Mouse (Mus musculus): ENCODE measurements around the gene Brf1. TPM values are rescaled to one million over a fixed set of nuclear protein-coding genes. Genes with fewer than 3 reads are reported as not detected.
A peak's percentile ranks its signal among the peaks of the same experiment; 100 is the strongest.

The Brf1 gene
- polyA plus RNA-seq, 1 experiment from 2014 or later: 62.5 TPM

DNA sequence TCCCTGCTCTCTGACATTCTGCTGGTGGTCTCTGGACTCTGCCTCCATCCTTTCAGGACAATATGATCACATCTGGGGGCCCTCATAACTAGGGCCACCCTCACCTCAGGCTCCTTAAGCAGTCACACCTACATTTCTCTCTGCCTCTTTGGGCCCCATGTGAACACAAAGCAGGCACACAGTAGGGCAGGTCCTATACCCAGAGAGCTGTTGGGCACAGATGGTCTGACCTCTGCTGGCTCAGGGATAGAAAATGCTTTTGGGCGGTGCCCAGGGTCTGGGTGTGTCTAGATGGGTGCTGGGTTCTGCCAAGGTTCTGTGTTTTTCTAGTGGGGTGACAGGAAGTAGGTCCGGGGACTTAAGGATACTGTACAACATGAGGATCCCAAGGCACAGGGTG, 56.8 kb downstream of the Brf1 start:
- Histone ChIP-seq H3K9ac (no peak overlapping the region), H3K4me3 (no peak overlapping the region), H3K27me3 (no peaks in the 10 kb centered on the region), H3K9me3 (replicated peaks) (no peaks in the 10 kb centered on the region), H3K4me2 (no peak overlapping the region), H3K4me1 (peaks cover 15% of the 10 kb centered on the region), H3K27ac (no peak overlapping the region), H3K36me3 (ENCODE audit: poor library complexity, severe bottlenecking) (no peaks in the 10 kb centered on the region)
- ATAC-seq: no peak
- 88% methylated on average over 2 of the region's 2 CpGs for WGBS

DNA sequence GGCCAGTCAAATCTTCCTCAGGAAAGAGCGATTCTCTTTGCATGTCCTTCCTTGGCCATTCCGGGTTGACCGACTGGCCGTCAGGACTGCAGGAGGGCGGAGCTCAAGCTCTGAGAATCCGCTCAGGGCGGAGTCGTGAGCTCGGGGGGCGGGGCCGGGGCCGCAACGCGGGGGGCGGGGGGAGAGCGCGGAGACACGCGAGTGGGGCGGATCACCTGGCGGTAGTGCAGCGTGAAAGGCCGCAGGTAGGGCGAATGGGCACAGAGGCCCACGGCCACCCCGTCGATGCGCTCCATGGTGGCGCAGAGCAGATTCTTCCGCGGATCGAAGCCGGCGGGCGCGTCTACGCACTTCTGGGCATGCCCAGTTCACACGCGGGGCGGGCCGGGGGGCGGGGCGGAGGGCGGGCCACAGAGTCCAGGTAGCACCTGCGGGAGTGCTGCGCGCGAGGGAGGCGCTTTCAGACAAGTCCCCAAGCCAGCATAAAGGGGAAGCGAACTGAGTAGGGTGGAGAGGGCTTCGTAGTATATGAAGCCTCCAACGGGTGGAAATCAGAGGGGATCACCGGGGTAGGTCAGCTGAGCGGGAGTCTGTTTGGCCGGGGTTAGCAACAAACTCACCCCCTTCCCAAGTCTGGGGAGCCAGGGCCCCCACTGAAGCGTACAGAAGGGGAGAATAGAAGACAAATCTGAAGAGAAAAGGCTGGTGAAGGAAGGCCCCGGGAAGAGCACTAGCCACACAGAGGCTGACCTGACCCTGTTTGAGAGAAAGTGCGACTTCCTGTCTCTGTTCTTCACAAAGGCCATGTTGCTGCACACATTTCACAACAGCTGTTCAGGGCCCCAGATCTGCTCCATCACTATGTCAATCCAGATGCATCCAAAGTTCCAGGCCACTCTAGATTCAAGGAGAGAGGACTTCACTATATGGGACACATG, 58.5 kb downstream of the Brf1 start, which contains the start of gene Nudt14:
Gene Nudt14 (minus strand): TSS at position 349 of the 938 bp plus-strand sequence.
- peak within 1 kb of the TSS; percentile 67 for H3K4me2 ChIP-seq
- peak within 1 kb of the TSS; percentile 82 for H3K9ac ChIP-seq
- no peaks in the 10 kb centered on the region for H3K36me3 ChIP-seq (ENCODE audit: poor library complexity, severe bottlenecking)
- peak within 1 kb of the TSS; percentile 67 for H3K4me3 ChIP-seq
- H3K9me3 ChIP-seq (replicated peaks): no peaks in the 10 kb centered on the region
- WGBS: 1% methylated on average over 53 of the region's 58 CpGs
- peaks cover 19% of the 10 kb centered on the region for H3K4me1 ChIP-seq
- H3K27me3 ChIP-seq: no peaks in the 10 kb centered on the region
- peak; percentile 84 for ATAC-seq
- no peak within 1 kb of the TSS for H3K27ac ChIP-seq

DNA sequence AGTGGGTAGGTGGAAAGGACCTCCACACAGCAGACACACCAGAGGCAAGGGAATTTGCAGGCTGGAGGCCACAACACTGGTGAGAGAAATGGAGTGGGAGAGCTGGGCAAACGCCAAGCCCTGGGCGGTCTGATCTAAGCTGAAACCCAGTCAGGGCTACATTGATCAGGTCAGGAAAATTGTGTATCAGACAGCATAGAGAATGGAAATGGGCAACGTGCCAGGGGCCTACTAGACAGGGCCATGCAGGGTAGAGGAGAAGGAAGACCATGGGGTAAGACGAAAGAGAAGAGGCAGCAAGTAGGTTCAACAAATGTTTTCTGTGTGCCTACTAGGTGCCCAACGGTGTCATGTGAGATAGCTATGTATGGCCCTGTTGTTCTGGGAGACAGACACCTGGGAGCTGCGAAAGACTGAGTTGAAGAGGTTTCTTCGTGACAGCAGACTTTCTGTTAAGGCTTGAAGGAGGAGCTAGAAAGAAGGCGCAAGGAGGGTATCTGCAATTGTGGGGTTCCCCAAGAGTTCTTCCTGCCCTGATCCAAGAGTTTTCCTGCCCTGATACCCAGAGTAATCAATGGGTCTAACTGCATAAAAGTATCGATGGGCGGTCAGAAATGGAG, 59.2 kb downstream of the Brf1 start:
- Histone ChIP-seq H3K27me3 (no peaks in the 10 kb centered on the region), H3K4me3 (peak overlapping the region; percentile 67), H3K27ac (no peak overlapping the region), H3K9ac (peak overlapping the region; percentile 82), H3K9me3 (replicated peaks) (no peaks in the 10 kb centered on the region), H3K4me1 (peaks cover 19% of the 10 kb centered on the region), H3K4me2 (peak overlapping the region; percentile 67), H3K36me3 (ENCODE audit: poor library complexity, severe bottlenecking) (no peaks in the 10 kb centered on the region)
- peak; percentile 11 for ATAC-seq
- WGBS: 43% methylated on average over 10 of the region's 10 CpGs

DNA sequence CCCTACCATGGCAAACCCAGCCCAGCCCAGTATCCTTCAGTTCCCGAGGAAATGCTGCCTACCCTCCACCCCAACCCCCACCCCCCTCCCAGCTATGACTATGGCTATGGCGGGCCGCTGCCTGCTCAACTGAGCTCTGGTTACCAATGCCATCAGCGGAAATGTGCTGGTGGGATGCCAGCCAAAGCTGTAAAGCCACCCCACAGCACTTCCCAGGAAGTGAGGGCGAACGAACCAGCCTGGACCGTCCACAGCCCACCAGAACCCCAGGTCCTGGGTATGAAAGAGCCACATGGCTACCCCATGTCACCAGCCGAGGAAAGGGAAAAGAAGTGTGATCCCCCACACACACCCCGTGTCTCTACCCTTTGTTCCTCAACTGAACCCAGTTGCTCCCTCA, 59.8 kb downstream of the Brf1 start:
- Histone ChIP-seq H3K27me3 (no peaks in the 10 kb centered on the region), H3K9ac (no peak overlapping the region), H3K4me2 (peak overlapping the region; percentile 67; the same call in 1 of the 2 replicates), H3K36me3 (ENCODE audit: poor library complexity, severe bottlenecking) (no peaks in the 10 kb centered on the region), H3K9me3 (replicated peaks) (no peaks in the 10 kb centered on the region), H3K4me3 (no peak overlapping the region), H3K27ac (no peak overlapping the region), H3K4me1 (peaks cover 19% of the 10 kb centered on the region)
- ATAC-seq: no peak
- 91% methylated on average over 9 of the region's 9 CpGs for WGBS

DNA sequence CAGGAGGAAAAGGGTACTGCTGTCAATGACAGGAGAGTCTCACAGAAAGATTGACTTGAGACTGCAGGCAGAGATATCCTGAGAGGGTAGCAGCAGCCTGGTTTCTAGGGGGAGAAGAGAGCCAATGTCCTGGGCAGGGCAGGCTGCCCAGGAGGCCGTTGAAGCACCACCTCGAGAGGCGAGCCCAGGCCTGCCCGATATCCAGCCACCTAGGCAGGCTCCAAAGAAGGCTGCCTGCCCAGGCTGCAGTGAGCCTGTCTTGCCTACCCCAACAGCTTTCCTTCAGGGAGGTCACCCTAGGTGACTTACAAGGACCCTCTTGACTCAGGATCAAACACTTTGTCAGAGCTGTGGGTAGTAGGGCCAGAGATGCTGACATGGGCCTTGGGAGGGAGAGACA, 60.3 kb downstream of the Brf1 start:
- Histone ChIP-seq H3K4me3 (no peak overlapping the region), H3K9ac (0 out of 2 replicates have a peak overlapping the region, but pooled peaks have one; percentile 17), H3K27ac (no peak overlapping the region), H3K36me3 (ENCODE audit: poor library complexity, severe bottlenecking) (no peaks in the 10 kb centered on the region), H3K9me3 (replicated peaks) (no peaks in the 10 kb centered on the region), H3K4me1 (peaks cover 19% of the 10 kb centered on the region), H3K27me3 (no peaks in the 10 kb centered on the region), H3K4me2 (no peak overlapping the region)
- ATAC-seq: no peak
- WGBS: 93% methylated on average over 4 of the region's 4 CpGs

DNA sequence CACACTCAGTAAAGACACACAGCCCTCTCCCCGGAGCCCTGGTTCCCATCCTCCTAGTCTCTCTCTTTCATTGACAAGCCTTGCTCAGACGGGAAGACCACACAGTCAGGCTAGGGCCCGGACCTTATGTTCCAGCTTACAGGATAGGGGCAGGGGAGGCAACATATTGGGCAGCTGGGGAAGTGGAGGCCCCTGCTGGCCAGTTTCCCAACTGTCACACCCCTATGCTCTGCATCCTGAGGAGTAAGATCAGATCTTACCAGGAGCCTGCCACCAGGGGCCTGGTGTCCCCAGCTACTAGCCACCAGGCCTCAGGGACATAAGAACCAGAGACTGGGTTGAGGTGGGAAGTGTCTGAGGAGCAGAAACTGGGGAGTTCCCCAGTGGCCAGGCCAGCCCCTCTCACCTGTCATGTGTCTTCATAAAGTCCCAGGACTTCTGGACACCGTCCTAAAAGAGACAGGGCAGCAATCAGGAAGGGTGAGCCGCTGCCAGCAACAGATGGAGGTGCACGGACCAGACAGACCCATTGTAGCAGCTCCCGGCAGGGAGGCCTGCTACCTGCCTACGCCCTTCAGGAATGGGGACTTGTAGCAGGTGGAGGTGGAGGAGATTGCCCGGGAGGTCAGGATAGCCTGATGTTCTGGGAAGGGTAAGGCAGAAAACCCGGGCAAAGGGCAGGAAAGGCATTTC, 61.5 kb downstream of the Brf1 start:
- no peaks in the 10 kb centered on the region for H3K9me3 ChIP-seq (replicated peaks)
- ATAC-seq: no peak
- H3K27me3 ChIP-seq: no peaks in the 10 kb centered on the region
- no peaks in the 10 kb centered on the region for H3K36me3 ChIP-seq (ENCODE audit: poor library complexity, severe bottlenecking)
- H3K4me1 ChIP-seq: peaks cover 19% of the 10 kb centered on the region
- no peak overlapping the region for H3K27ac ChIP-seq
- no peak overlapping the region for H3K9ac ChIP-seq
- WGBS: 57% methylated on average over 10 of the region's 10 CpGs
- no peak overlapping the region for H3K4me3 ChIP-seq
- H3K4me2 ChIP-seq: no peak overlapping the region

DNA sequence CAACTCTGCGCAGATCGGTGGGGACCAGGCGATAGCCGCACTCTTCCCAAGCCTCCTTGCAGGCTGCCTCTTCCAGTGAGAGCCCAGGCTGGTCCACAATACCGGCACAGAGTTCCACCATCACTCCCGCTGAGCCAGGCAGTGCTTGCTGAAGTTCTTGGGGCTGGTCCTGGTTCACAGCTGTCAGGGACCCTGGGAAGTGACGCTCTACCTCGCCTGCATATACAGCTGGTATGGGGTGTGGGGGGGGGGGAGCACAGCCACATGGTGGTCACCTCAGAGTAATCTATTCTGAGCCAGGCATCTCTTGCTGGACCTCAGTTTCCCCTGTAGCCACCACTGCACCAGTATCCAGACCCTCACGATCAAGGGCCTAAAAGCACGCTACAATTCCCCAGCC, 62.1 kb downstream of the Brf1 start:
- H3K4me1 ChIP-seq: peaks cover 19% of the 10 kb centered on the region
- no peaks in the 10 kb centered on the region for H3K36me3 ChIP-seq (ENCODE audit: poor library complexity, severe bottlenecking)
- H3K9me3 ChIP-seq (replicated peaks): no peaks in the 10 kb centered on the region
- H3K4me3 ChIP-seq: no peak overlapping the region
- H3K4me2 ChIP-seq: no peak overlapping the region
- no peak overlapping the region for H3K9ac ChIP-seq
- 83% methylated on average over 10 of the region's 10 CpGs for WGBS
- no peaks in the 10 kb centered on the region for H3K27me3 ChIP-seq
- no peak overlapping the region for H3K27ac ChIP-seq
- no peak for ATAC-seq

DNA sequence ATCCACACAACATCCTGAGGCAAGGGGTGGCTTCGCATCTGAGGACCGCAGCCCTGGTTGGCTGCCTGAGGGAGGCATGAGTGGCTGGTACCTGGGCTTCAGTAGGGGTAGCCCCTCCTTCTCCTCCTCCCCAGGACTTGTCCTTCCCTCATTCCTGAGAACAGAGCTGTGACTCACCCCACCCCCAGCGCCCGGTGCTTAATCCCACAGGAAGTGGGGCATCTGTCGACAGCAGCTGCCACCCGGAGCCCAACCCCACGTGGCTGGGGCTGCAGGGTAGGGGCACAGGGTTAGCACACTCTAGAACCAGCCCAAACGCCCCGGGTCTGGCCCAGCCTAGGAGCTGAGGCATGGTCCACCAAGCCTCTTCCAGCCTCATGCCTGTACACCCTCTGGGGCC, 62.6 kb downstream of the Brf1 start:
- Histone ChIP-seq H3K9me3 (replicated peaks) (no peaks in the 10 kb centered on the region), H3K9ac (no peak overlapping the region), H3K27ac (no peak overlapping the region), H3K4me2 (no peak overlapping the region), H3K36me3 (ENCODE audit: poor library complexity, severe bottlenecking) (no peaks in the 10 kb centered on the region), H3K27me3 (no peaks in the 10 kb centered on the region), H3K4me1 (peaks cover 19% of the 10 kb centered on the region), H3K4me3 (no peak overlapping the region)
- no peak for ATAC-seq
- WGBS: 53% methylated on average over 9 of the region's 9 CpGs

DNA sequence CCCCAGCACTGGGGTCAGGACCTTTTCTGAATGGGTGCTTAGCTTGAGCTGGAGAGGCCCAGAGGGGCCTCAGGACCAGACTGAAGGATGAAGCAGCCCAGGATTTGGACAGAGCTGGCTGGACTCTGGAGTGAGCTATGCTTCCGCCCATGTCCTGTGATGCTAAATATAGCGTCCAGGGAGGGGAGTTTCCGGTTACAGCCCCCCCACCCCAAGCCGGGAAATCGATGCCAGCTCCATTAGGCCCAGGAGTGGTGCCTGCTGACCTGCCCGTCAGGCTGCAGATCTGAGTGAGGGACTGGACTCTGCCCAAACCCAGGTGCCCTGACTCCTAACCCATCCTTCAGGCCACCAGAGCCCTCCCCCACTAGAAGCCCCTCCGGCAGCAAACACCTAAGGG, 67.9 kb downstream of the Brf1 start:
- Histone ChIP-seq H3K9me3 (replicated peaks) (no peaks in the 10 kb centered on the region), H3K4me2 (no peak overlapping the region), H3K36me3 (ENCODE audit: poor library complexity, severe bottlenecking) (no peaks in the 10 kb centered on the region), H3K9ac (no peak overlapping the region), H3K4me1 (peaks cover 19% of the 10 kb centered on the region), H3K27ac (no peak overlapping the region), H3K27me3 (peaks cover 52% of the 10 kb centered on the region), H3K4me3 (no peak overlapping the region)
- 73% methylated on average over 7 of the region's 7 CpGs for WGBS
- no peak for ATAC-seq

DNA sequence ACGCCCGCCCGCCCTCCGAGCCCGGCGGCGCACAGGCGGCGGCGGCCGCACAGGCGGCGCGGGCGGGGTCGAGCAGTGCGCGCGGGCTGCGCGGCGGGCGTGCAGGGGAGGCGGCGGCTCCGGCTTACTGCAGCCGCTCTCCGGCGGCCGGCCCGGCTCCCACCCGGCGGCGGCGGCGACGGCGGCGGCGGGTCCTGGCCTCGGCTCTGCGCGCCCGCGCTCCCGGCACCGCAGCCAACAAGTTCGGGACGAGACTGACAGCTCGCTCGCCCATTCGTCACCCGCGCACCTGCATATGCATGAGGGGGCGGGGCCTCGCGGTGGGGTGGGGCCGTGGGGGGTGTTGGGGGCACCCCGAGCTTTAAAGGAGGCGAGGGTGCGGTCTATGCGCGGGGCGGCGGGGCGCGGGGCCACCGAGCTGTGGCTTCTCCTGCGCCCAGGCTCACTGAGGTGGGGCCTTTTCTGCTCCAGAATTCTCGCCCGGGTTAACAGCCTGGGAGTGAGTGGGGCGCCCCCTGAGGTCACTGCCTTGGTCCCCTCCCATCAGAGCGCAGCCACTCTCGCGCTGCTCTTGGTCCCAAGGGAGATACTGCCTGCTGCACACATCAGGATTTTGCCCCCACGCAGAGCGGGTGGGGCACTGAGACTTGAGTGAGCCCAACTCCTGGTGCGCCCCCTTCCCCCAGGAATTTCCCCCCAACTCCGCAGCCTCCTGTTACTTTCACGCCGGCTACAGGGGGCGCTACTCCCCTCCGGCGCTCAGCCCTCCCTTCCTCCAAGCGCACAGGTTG, 70.7 kb downstream of the Brf1 start, which contains the start of gene Jag2:
Gene Jag2 (minus strand): TSS at position 215 of the 791 bp plus-strand sequence.
- Histone ChIP-seq H3K36me3 (ENCODE audit: poor library complexity, severe bottlenecking) (no peaks in the 10 kb centered on the region), H3K27ac (peak within 1 kb of the TSS; percentile 68), H3K27me3 (peaks cover 69% of the 10 kb centered on the region), H3K9me3 (replicated peaks) (no peaks in the 10 kb centered on the region), H3K4me3 (peak within 1 kb of the TSS; percentile 60), H3K4me1 (peaks cover 24% of the 10 kb centered on the region), H3K4me2 (peak within 1 kb of the TSS; percentile 88), H3K9ac (peak within 1 kb of the TSS; percentile 71)
- ATAC-seq: peak; percentile 63
- under 1% methylated on average over 38 of the region's 85 CpGs for WGBS

DNA sequence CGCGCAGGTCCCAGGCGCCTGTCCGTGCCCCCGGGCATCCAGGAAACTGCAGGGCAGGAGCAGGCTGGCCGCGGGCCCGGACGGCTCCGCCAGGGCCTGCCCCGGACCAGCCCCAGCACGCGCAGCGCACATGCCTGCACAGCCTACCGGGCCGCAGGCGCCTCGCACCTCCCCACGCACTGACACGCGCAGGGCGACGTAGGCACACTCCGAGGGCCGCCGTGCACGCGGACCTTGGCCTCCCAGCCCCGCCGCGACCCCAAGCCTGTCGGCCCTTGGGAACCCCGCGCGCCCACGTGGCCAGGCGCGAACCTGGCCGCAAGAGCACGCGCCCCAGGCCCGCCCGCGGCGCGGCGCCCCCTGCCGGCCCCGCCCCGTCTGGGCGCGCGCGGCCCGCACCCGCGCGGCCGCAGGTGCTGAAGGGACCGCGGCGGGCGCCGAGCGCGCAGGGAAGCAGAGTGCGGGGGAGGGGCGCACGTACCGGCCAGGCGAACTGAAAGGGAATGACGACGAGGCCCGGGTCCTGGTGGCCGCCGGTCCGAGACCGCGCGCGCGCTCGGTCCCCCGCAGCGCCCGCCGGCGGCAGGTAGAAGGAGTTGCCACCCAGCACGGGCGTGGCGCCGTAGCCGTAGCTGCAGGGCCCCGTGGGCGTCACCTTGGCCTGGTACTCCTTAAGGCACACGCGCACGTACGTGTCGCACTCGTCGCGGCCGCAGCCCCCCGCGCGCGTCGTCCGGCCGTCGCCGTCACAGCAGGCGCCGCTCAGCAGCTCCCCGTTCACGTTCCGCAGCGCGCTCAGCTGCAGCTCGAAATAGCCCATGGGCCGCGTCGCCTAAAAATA, 71.9 kb downstream of the Brf1 start:
- H3K36me3 ChIP-seq (ENCODE audit: poor library complexity, severe bottlenecking): no peaks in the 10 kb centered on the region
- H3K27ac ChIP-seq: peak overlapping the region; percentile 68
- no peaks in the 10 kb centered on the region for H3K9me3 ChIP-seq (replicated peaks)
- H3K27me3 ChIP-seq: peaks cover 69% of the 10 kb centered on the region
- peak overlapping the region; percentile 88 for H3K4me2 ChIP-seq
- 1% methylated on average over 81 of the region's 124 CpGs for WGBS
- peaks cover 24% of the 10 kb centered on the region for H3K4me1 ChIP-seq
- H3K9ac ChIP-seq: peak overlapping the region; percentile 71
- peak; percentile 54 for ATAC-seq
- H3K4me3 ChIP-seq: peak overlapping the region; percentile 60
